Comparison of ENCODE assay signal across 16 mouse cellular contexts in genomic region chr15:4024726-4025507, GRCm38 (mm10). TPM values are rescaled to one million over a fixed set of nuclear protein-coding genes. Genes with fewer than 3 reads are reported as not detected.
A peak's percentile ranks its signal among the peaks of the same experiment; 100 is the strongest.
DNase-seq lines count a peak whose midpoint lies in the region; ATAC-seq and TF ChIP-seq lines count a peak whose summit lies in the region.
"Had no signal": no experiment of that assay in that cellular context is flagged by ENCODE, and none has a peak within 500 bp of the region (broad histone marks: within the 10 kb centered on the region; RNA-seq: fewer than 3 reads in every experiment).

No protein-coding gene starts in this region.

- H3K79me2 ChIP-seq in macrophage (ENCODE audit: inconsistent target) = peaks cover 26% of the 10 kb centered on the region

- 0 out of 2 replicates have a peak overlapping the region, but pooled peaks have one; percentile 10 for H3K4me2 ChIP-seq in embryonic facial prominence, embryonic 15.5 days (replicated peaks)

- H3K36me3 ChIP-seq in embryonic facial prominence, embryonic 15.5 days = no peaks in the 10 kb centered on the region
- H3K36me3 ChIP-seq in embryonic facial prominence, embryonic 10.5 days (replicated peaks) = no peaks in the 10 kb centered on the region
- H3K36me3 ChIP-seq in macrophage (ENCODE audit: inconsistent target) = no peaks in the 10 kb centered on the region
- H3K36me3 ChIP-seq: embryonic facial prominence, embryonic 13.5 days; hindbrain, embryonic 12.5 days; limb, embryonic 13.5 days; midbrain, embryonic 12.5 days had no signal

- H3K9ac ChIP-seq in embryonic facial prominence, embryonic 15.5 days = no peak overlapping the region
- H3K9ac ChIP-seq: midbrain, embryonic 12.5 days had no signal

- no peaks in the 10 kb centered on the region for H3K9me3 ChIP-seq in embryonic facial prominence, embryonic 15.5 days (replicated peaks)
- no peaks in the 10 kb centered on the region for H3K9me3 ChIP-seq in embryonic facial prominence, embryonic 10.5 days
- H3K9me3 ChIP-seq: embryonic facial prominence, embryonic 13.5 days; forebrain, embryonic 13.5 days; hindbrain, embryonic 12.5 days; limb, embryonic 13.5 days; midbrain, embryonic 12.5 days had no signal

- intact Hi-C loops in left cerebral cortex, adult 2 months (cut with DNase I) = loop anchor here (5.0 to 10.0 kb wide), 3 partner anchors 48 to 730 kb away; partner anchors contain the start of gene Fbxo4
- intact Hi-C loops in left cerebral cortex, postnatal 36 days (cut with DNase I) = loop anchor here (5.0 kb wide), 2 partner anchors 68 to 443 kb away; partner anchors contain the start of gene Ghr

- TF ChIP-seq POLR2A in bone marrow macrophage, adult 2 months (IDR thresholded peaks at IDR 0.05; ENCODE audit: borderline replicate concordance, low read depth, low read length) = no peak

- H3K27ac ChIP-seq in embryonic facial prominence, embryonic 15.5 days (replicated peaks) = no peak overlapping the region
- H3K27ac ChIP-seq in embryonic facial prominence, embryonic 10.5 days (replicated peaks) = no peak overlapping the region
- H3K27ac ChIP-seq in left cerebral cortex, adult 2 months = peak overlapping the region; percentile 99; the same call in 1 of the 2 replicates
- H3K27ac ChIP-seq in bone marrow macrophage, adult 2 months (ENCODE audit: insufficient read depth, low read depth, low read length) = peak overlapping the region; percentile 80
- H3K27ac ChIP-seq in macrophage = peak overlapping the region; percentile 68
- H3K27ac ChIP-seq: forebrain, embryonic 13.5 days had no signal

- peaks cover 22% of the 10 kb centered on the region for H3K4me1 ChIP-seq in embryonic facial prominence, embryonic 15.5 days
- peaks cover 15% of the 10 kb centered on the region for H3K4me1 ChIP-seq in embryonic facial prominence, embryonic 10.5 days
- peaks cover 30% of the 10 kb centered on the region for H3K4me1 ChIP-seq in bone marrow macrophage, adult 2 months (ENCODE audit: control insufficient read depth, insufficient read depth, low read length)

- no peak for ATAC-seq in embryonic facial prominence, embryonic 15.5 days (ENCODE audit: insufficient number of reproducible peaks, low FRiP score, low TSS enrichment, low read depth)
- ATAC-seq: forebrain, embryonic 13.5 days had no signal

- no peak for DNase-seq in embryonic facial prominence, embryonic 10.5 days (ENCODE audit: low spot score)
- no peak for DNase-seq in left cerebral cortex, adult 2 months (ENCODE audit: extremely low spot score in 1 of 2, low spot score in 2 of 2)
- DNase-seq in left cerebral cortex, postnatal 36 days (ENCODE audit: low spot score in 2 of 2) = no peak
- DNase-seq in urinary bladder, postnatal 25 days (ENCODE audit: low spot score) = no peak
- DNase-seq in gastrocnemius, adult 18-20 months (ENCODE audit: low spot score) = no peak
- DNase-seq: cerebellum, postnatal 10 days; kidney, postnatal 10 days; lung, embryonic 14.5 days had no signal

- 70% methylated on average over 13 of the region's 13 CpGs for WGBS in embryonic facial prominence, embryonic 15.5 days
- WGBS in embryonic facial prominence, embryonic 10.5 days = 82% methylated on average over 13 of the region's 13 CpGs
- WGBS in macrophage (ENCODE audit: missing documents) = 73% methylated on average over 13 of the region's 13 CpGs

- H3K27me3 ChIP-seq in embryonic facial prominence, embryonic 15.5 days = no peaks in the 10 kb centered on the region
- peaks cover 12% of the 10 kb centered on the region; the same call in 1 of the 2 replicates for H3K27me3 ChIP-seq in embryonic facial prominence, embryonic 10.5 days (replicated peaks; ENCODE audit: low read depth, poor library complexity, severe bottlenecking)
- H3K27me3 ChIP-seq: embryonic facial prominence, embryonic 13.5 days; forebrain, embryonic 13.5 days; limb, embryonic 13.5 days; midbrain, embryonic 12.5 days had no signal

- no peak overlapping the region for H3K4me3 ChIP-seq in embryonic facial prominence, embryonic 15.5 days (replicated peaks)
- no peak overlapping the region for H3K4me3 ChIP-seq in embryonic facial prominence, embryonic 10.5 days
- H3K4me3 ChIP-seq in left cerebral cortex, adult 2 months = no peak overlapping the region
- H3K4me3 ChIP-seq in bone marrow macrophage, adult 2 months (ENCODE audit: insufficient read depth, low read length) = no peak overlapping the region
- no peak overlapping the region for H3K4me3 ChIP-seq in macrophage (ENCODE audit: inconsistent target)

- no peak for TF ChIP-seq CTCF in left cerebral cortex, adult 2 months (IDR thresholded peaks at IDR 0.05)
- TF ChIP-seq CTCF in bone marrow macrophage, adult 2 months (IDR thresholded peaks at IDR 0.05; ENCODE audit: low read depth, low read length) = no peak

RNA-seq across cellular contexts. Expression of gene Oxct1, which starts 1.3 kb away (rescaled TPM):
- polyA plus RNA-seq in embryonic facial prominence, embryonic 15.5 days (2015; fragmentation: Nextera tagmentation; extraction: Ambion mirVana) = 235 and 238 TPM in 2 replicates
- 102 and 122 TPM in 2 replicates for polyA plus RNA-seq in embryonic facial prominence, embryonic 10.5 days (2016; fragmentation: Nextera tagmentation; extraction: Ambion mirVana)
- 100 to 1,000 TPM; 279 to 316 TPM for total RNA-seq in left cerebral cortex, adult 2 months (2021)
- 100 to 1,000 TPM; 327 to 348 TPM for total RNA-seq in left cerebral cortex, postnatal 36 days (2021)
- 109 and 112 TPM in 2 replicates for polyA plus RNA-seq in bone marrow macrophage, adult 2 months (2012; ENCODE audit: insufficient read depth, insufficient read length, missing spikeins)
- 100 to 1,000 TPM in 16 of 26 experiments, 10 to 100 TPM in 10; 12.4 to 180 (median 116) TPM for total RNA-seq in macrophage (2018; cell fraction: chromatin; rRNA removed)
- total RNA-seq in macrophage (2018; cell fraction: cytosol; rRNA removed) = 100 to 1,000 TPM in 25 of 26 experiments, 10 to 100 TPM in 1; 99.3 to 249 (median 143) TPM
- 100 to 1,000 TPM in 9 of 26 experiments, 10 to 100 TPM in 17; 32.2 to 149 (median 86.6) TPM for total RNA-seq in macrophage (2018; cell fraction: nucleus; rRNA removed)
- 105 to 181 TPM (median 181 TPM) in 3 replicates for polyA plus RNA-seq in macrophage (2018)
- 100 to 1,000 TPM; 340 to 369 TPM for total RNA-seq in gastrocnemius, adult 18-20 months (2021)

RNA-seq across cellular contexts. Expression of gene AW549877, which starts 29.4 kb away (rescaled TPM):
- polyA plus RNA-seq in embryonic facial prominence, embryonic 15.5 days (2015; fragmentation: Nextera tagmentation; extraction: Ambion mirVana) = 28.6 and 30.5 TPM in 2 replicates
- polyA plus RNA-seq in embryonic facial prominence, embryonic 10.5 days (2016; fragmentation: Nextera tagmentation; extraction: Ambion mirVana) = 35.0 and 35.5 TPM in 2 replicates
- total RNA-seq in left cerebral cortex, adult 2 months (2021) = 10 to 100 TPM; 46.6 to 47.1 TPM
- total RNA-seq in left cerebral cortex, postnatal 36 days (2021) = 10 to 100 TPM; 43.8 to 46.8 TPM
- polyA plus RNA-seq in bone marrow macrophage, adult 2 months (2012; ENCODE audit: insufficient read depth, insufficient read length, missing spikeins) = 73.6 and 85.0 TPM in 2 replicates
- 100 to 1,000 TPM in 14 of 26 experiments, 10 to 100 TPM in 12; 61.5 to 189 (median 101) TPM for total RNA-seq in macrophage (2018; cell fraction: chromatin; rRNA removed)
- total RNA-seq in macrophage (2018; cell fraction: cytosol; rRNA removed) = 10 to 100 TPM; 16.2 to 37.2 (median 29.8) TPM
- total RNA-seq in macrophage (2018; cell fraction: nucleus; rRNA removed) = 100 to 1,000 TPM in 8 of 26 experiments, 10 to 100 TPM in 18; 57.9 to 194 (median 86.7) TPM
- polyA plus RNA-seq in macrophage (2018) = 16.8 to 41.7 TPM (median 25.7 TPM) in 3 replicates
- total RNA-seq in gastrocnemius, adult 18-20 months (2021) = 10 to 100 TPM; 10.5 to 12.1 TPM

RNA-seq across cellular contexts. Expression of gene Fbxo4, which starts 45.5 kb away (rescaled TPM):
- 12.0 and 12.6 TPM in 2 replicates for polyA plus RNA-seq in embryonic facial prominence, embryonic 15.5 days (2015; fragmentation: Nextera tagmentation; extraction: Ambion mirVana)
- 4.1 and 4.2 TPM in 2 replicates for polyA plus RNA-seq in embryonic facial prominence, embryonic 10.5 days (2016; fragmentation: Nextera tagmentation; extraction: Ambion mirVana)
- 1 to 10 TPM; 7.8 to 8.1 TPM for total RNA-seq in left cerebral cortex, adult 2 months (2021)
- 1 to 10 TPM; 6.9 to 7.5 TPM for total RNA-seq in left cerebral cortex, postnatal 36 days (2021)
- 18.1 and 20.1 TPM in 2 replicates for polyA plus RNA-seq in bone marrow macrophage, adult 2 months (2012; ENCODE audit: insufficient read depth, insufficient read length, missing spikeins)
- 10 to 100 TPM in 20 of 26 experiments, 1 to 10 TPM in 6; 6.2 to 38.3 (median 17.2) TPM for total RNA-seq in macrophage (2018; cell fraction: chromatin; rRNA removed)
- total RNA-seq in macrophage (2018; cell fraction: cytosol; rRNA removed) = 10 to 100 TPM; 11.3 to 18.3 (median 15.4) TPM
- 10 to 100 TPM in 21 of 26 experiments, 1 to 10 TPM in 5; 4.8 to 26.7 (median 14.4) TPM for total RNA-seq in macrophage (2018; cell fraction: nucleus; rRNA removed)
- polyA plus RNA-seq in macrophage (2018) = 10.2 to 17.3 TPM (median 14.7 TPM) in 3 replicates
- 1 to 10 TPM; 2.9 to 3.6 TPM for total RNA-seq in gastrocnemius, adult 18-20 months (2021)

Comparison
In these comparisons a context has a peak if more than half of its experiments do, and no peak if none do; other contexts are left out.
1. H3K27ac ChIP-seq: peak in left cerebral cortex, adult 2 months (single experiment), bone marrow macrophage, adult 2 months (single experiment) and macrophage (single experiment); none in embryonic facial prominence, embryonic 15.5 days (single experiment) and embryonic facial prominence, embryonic 10.5 days (single experiment).